Mouse (Mus musculus): ENCODE data around the gene Rdh7.

- TF ChIP-seq POLR2A (IDR thresholded peaks at IDR 0.05; ENCODE audit: low read depth, low read length) (no peak), CTCF (IDR thresholded peaks at IDR 0.05; ENCODE audit: borderline replicate concordance, insufficient read depth, low read length) (no peak)
Observed at GRCm38 (mm10) chr10:127936747-127937409, 48.3 kb upstream of the Rdh7 start.

Data from embryonic fibroblast, embryonic 13.5 days (primary cell).